Mouse (Mus musculus) testis, adult 2 months (tissue): ENCODE measurements at regions not wholly inside any gene's neighbourhood (a gene's known extent, or its start where the extent isn't known, plus 50 kb on each side); places are given as distances from the start of the nearest gene placed in this dataset.

Source experiments
- CTCF ChIP-seq: fragments of 200-500 bp; IDR thresholded peaks from 2 replicates; pipeline ENCODE4 v1.5.1; 2012; ENCODE audit warnings: low read depth, mild to moderate bottlenecking, inconsistent platforms, low read length, moderate library complexity; ENCODE audit not compliant: control insufficient read depth, insufficient read depth, insufficient replicate concordance
- POLR2A ChIP-seq: fragments of 200-500 bp; IDR thresholded peaks from 2 replicates; pipeline ENCODE4 v1.6.1; 2012; ENCODE audit warnings: low read depth, mild to moderate bottlenecking, inconsistent platforms, low read length, moderate library complexity; ENCODE audit not compliant: control insufficient read depth

DNA sequence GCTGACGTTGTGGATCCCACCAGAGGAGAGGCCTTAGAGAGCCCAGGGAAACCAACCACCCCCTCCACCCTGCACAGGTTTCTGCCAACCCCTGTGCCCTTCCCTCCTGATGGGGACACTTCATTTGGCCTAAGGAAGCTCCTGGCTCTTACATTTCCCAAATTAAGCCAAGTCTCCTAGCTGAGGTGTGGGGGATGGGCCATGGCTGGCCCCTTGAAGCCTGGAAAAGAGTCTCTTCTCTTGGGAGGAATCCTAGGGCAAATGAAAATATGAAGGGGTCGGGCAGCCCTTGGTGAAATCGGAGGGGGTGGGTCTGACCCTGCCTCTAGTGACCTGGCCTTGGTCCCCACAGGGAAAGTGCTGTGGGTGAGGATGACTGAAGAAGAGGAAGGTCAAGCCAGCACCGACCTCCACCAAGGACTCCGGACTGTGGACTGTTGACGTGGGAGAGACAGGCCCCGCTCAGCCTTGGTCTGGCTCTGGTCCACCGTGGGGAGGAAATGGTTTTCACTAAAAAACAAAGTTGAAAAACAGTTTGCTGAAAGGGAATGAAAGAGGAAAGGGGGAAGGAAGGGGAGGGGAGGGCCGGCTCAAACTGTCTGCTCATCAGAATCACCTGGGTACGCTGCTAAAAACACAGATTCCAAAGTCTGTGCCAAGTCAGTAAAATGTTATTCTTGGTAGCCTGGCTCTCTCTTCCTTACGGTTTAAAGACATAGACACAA, 150.0 kb downstream of the Zfp36l2 start:
- TF ChIP-seq POLR2A: no peak
- TF ChIP-seq CTCF: no peak
